Mouse (Mus musculus) ES-E14 (cell line): ENCODE data around the gene Smok2a. TPM values are rescaled to one million over a fixed set of nuclear protein-coding genes. Genes with fewer than 3 reads are reported as not detected.
"Not testable (repeated sequence)": the region's sequence is repeated elsewhere in the genome, so short reads cannot be mapped to it uniquely, and the experiment has no call there.

Source experiments
- DNase-seq: peaks from one replicate; pipeline ENCODE4 v3.0.0-alpha.2; 2013; ENCODE audit warnings: low read depth, low spot score
- H3K27ac ChIP-seq: 2 replicates; pipeline ENCODE4 v1.5.1; 2012; ENCODE audit warnings: low read depth, mild to moderate bottlenecking, low read length, moderate library complexity, mixed read lengths; ENCODE audit not compliant: poor library complexity, insufficient read depth, severe bottlenecking
- H3K36me3 ChIP-seq: 2 replicates; pipeline ENCODE4 v1.6.1; 2012; ENCODE audit warnings: mild to moderate bottlenecking, low read length, moderate library complexity, mixed read lengths; ENCODE audit not compliant: control insufficient read depth, poor library complexity, insufficient read depth, severe bottlenecking
- H3K4me1 ChIP-seq, 2 experiments: fragments of 150-350 bp in 1 of 2; sonication (generic) in 1 of 2; 2 replicates each; pipeline ENCODE4 v1.6.1; 2012; ENCODE audit warnings: low read length in 2 of 2, mild to moderate bottlenecking in 1 of 2, mixed read lengths in 1 of 2; ENCODE audit not compliant: control insufficient read depth in 2 of 2, insufficient read depth in 2 of 2, poor library complexity in 1 of 2
- H3K4me3 ChIP-seq, 2 experiments: fragments of 150-350 bp in 1 of 2; sonication (generic) in 1 of 2; 2 replicates each; pipeline ENCODE4 v1.5.1; 2012; ENCODE audit warnings: low read length in 2 of 2, low read depth in 1 of 2, mild to moderate bottlenecking in 1 of 2, mixed read lengths in 1 of 2; ENCODE audit not compliant: insufficient read depth in 1 of 2, poor library complexity in 1 of 2, severe bottlenecking in 1 of 2
- H3K9ac ChIP-seq: 2 replicates; pipeline ENCODE4 v1.6.1; 2012; ENCODE audit warnings: low read depth, mild to moderate bottlenecking, low read length, mixed read lengths; ENCODE audit not compliant: poor library complexity, insufficient read depth, severe bottlenecking
- H3K9me3 ChIP-seq: fragments of 150-350 bp; sonication (generic); 2 replicates; pipeline ENCODE4 v1.6.1; 2012; ENCODE audit warnings: low read depth, mild to moderate bottlenecking, low read length; ENCODE audit not compliant: control insufficient read depth, insufficient read depth
- CHD2 ChIP-seq: IDR thresholded peaks from 2 replicates; pipeline ENCODE4 v1.6.1; 2014; ENCODE audit warnings: mild to moderate bottlenecking, low read depth, low read length, inconsistent platforms
- HCFC1 ChIP-seq: IDR thresholded peaks from 2 replicates; pipeline ENCODE4 v1.6.1; 2012; ENCODE audit warnings: low read length, inconsistent platforms, borderline replicate concordance; ENCODE audit not compliant: insufficient read depth
- MAFK ChIP-seq: IDR thresholded peaks from 2 replicates; pipeline ENCODE4 v1.6.1; 2014; ENCODE audit warnings: mild to moderate bottlenecking, low read depth, low read length, inconsistent platforms; ENCODE audit not compliant: insufficient read depth
- ZC3H11A ChIP-seq: IDR thresholded peaks from 2 replicates; pipeline ENCODE4 v1.6.1; 2012; ENCODE audit warnings: low read depth, mild to moderate bottlenecking, inconsistent platforms, low read length, borderline replicate concordance
- ZNF384 ChIP-seq: IDR thresholded peaks from 2 replicates; pipeline ENCODE4 v1.6.1; 2012; ENCODE audit warnings: low read depth, low read length, inconsistent platforms
- in situ Hi-C, 2 experiments: fragments of 600-800 bp; cut with MboI; formaldehyde crosslinking; loops; one replicate each; pipeline ENCODE4 v1.15.1; 2025; ENCODE audit warnings: low sequenced_read_pairs in 2 of 2, inconsistent platforms in 1 of 2; ENCODE audit not compliant: unreplicated experiment in 2 of 2
- total RNA-seq: library from RNA; depleted of rRNA; stranded (reverse); fragments of 300-350 nt; gene quantifications from 2 replicates; pipeline ENCODE4 v1.2.3, GENCODE M21; 2012

Gene Smok2a
- total RNA-seq, 1 experiment = not detected

DNA sequence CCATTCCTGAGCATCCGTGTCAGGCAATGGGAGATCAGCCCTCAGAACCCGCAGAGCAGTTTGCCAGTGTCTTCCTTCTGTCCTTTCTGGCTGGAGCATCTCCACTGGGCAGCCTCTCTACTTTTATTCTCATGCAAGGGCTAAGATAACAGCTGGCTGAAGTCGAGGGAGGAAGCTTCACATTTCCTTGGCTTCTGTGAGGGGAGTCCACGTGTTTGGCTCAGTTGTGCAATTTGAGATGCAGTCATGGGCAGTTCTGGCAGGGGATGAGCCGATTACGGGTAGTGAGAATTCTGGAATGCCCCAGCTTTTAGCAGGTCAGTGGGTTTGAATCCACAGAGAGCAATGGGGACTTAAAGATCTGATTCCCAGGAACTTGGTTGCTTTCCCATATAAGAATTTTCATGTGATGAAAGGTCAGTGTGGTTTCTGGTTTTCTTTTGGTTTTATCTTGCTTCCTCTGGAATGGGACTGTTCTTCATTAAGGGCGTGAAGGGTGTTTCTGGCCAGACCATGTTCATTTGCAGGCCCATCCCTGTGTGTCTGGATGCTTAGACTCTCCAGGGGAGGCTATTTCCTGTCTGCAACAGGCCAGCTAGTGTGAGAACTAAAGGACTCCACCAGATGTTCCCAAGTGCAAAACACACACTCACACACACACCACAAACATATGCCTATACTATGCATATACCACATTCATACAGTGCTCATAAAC is 8.7 kb upstream of the Smok2a start:
- no peak for DNase-seq
- H3K9me3 ChIP-seq = no peaks in the 10 kb centered on the region
- no peak for TF ChIP-seq MAFK
- in situ Hi-C loops = no loop called here
- H3K4me3 ChIP-seq = no peak overlapping the region
- no peak overlapping the region for H3K9ac ChIP-seq
- no peak overlapping the region for H3K27ac ChIP-seq
- H3K4me1 ChIP-seq = no peaks in the 10 kb centered on the region
- H3K36me3 ChIP-seq = no peaks in the 10 kb centered on the region

DNA sequence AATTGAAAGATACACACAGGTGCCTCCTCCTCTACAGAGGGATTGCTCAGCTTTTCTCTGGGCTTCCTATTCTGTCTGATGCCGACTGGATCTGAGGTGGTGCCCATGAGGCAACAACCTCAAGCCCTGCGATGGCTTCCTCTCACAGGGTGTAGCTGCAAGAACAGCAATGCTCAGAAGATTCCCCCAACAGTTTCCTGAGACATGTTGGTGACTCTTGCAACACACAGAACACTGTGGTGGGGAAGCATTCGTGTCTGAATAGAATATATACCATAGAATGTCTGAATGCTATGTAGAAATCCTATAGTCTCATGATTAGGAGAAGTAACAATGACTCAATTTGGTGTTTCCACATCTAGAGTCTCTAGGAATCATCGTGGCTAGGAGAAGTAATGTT is 6.8 kb upstream of the Smok2a start:
- H3K36me3 ChIP-seq = no peaks in the 10 kb centered on the region
- H3K9ac ChIP-seq = no peak overlapping the region
- no peaks in the 10 kb centered on the region for H3K4me1 ChIP-seq
- H3K27ac ChIP-seq = no peak overlapping the region
- no peak overlapping the region for H3K4me3 ChIP-seq
- no peaks in the 10 kb centered on the region for H3K9me3 ChIP-seq
- TF ChIP-seq ZC3H11A (no peak), ZNF384 (no peak), HCFC1 (no peak), CHD2 (no peak), MAFK (no peak)
- no peak for DNase-seq
- in situ Hi-C loops = no loop called here

DNA sequence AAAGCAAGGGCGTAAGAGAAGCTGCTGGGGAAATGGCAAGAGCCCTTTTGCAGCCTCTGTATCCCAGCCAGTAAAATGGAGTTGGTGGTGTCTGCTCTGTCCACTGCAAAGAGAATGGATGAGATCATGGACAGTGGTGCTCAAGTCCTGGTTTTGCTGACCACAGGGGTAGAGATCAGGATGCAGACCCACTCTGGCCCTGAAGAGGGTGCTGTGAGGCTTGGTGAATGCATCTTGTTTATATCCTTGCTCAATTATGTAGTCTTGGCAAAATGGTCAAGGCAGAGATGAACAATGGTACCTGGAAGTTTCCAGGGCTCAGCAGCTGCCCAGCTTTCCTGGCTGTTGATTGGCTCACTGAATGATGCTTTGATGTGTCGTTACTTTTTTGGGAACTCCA is 5.4 kb upstream of the Smok2a start:
- DNase-seq = no peak
- in situ Hi-C loops = no loop called here
- TF ChIP-seq ZNF384 = no peak
- no peak for TF ChIP-seq HCFC1
- TF ChIP-seq MAFK = no peak
- no peak for TF ChIP-seq ZC3H11A
- no peak for TF ChIP-seq CHD2
- Histone ChIP-seq H3K27ac (no peak overlapping the region), H3K4me3 (no peak overlapping the region), H3K4me1 (no peaks in the 10 kb centered on the region), H3K36me3 (no peaks in the 10 kb centered on the region), H3K9ac (no peak overlapping the region), H3K9me3 (no peaks in the 10 kb centered on the region)

DNA sequence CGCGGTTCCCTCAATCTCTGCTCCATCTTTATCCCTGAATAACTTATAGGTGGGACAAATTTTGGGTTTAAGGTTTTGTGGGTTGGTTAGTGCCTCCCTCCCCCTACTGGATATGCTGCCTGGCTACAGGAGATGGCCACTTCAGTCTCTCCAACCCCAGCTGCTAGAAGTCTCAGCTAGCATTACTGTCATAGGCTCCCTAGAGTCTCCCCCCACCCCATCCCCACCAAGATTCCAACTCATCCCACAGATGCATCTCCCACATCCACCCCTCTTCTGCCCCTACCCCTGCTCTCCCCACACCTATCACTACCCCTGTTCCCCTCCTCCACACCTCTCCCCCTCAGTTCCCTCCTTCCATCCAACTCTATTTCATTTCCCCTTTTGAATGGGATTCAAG is 933 bp downstream of the Smok2a start:
- in situ Hi-C loops, H3K9ac ChIP-seq, H3K27ac ChIP-seq, DNase-seq, H3K4me3 ChIP-seq, H3K36me3 ChIP-seq, H3K9me3 ChIP-seq, H3K4me1 ChIP-seq: not testable (repeated sequence)

- DNase-seq, H3K4me1 ChIP-seq, in situ Hi-C loops, H3K36me3 ChIP-seq, H3K9me3 ChIP-seq, H3K9ac ChIP-seq, H3K27ac ChIP-seq, H3K4me3 ChIP-seq: not testable (repeated sequence)
Measured at GRCm38 (mm10) chr17:13229957-13230356, 9.0 kb downstream of the Smok2a start, which contains the start of gene Smok2b. Gene Smok2b (plus strand): TSS chr17:13230257.

DNA sequence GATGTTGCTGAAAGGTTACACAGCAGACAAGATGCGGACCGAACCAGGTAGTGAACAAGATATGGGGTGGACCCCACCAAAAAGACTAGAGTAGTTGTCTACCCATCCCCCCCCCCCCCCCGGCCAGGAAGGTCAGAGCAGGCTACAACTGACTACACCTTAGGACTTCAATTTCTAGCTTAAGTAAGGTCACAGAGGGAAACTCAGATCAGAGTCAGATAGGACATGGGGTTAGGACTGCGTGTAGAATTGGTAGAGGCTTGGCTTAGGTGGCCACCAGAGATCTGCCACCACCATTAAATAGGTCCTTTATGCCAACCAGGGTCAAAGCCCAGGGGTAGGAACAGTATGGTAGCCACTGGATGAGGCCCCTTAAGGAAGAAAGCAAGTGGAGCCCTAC is 18.5 kb downstream of the Smok2a start:
- H3K4me1 ChIP-seq, H3K4me3 ChIP-seq, H3K36me3 ChIP-seq, in situ Hi-C loops, DNase-seq, H3K9ac ChIP-seq, H3K9me3 ChIP-seq, H3K27ac ChIP-seq: not testable (repeated sequence)

DNA sequence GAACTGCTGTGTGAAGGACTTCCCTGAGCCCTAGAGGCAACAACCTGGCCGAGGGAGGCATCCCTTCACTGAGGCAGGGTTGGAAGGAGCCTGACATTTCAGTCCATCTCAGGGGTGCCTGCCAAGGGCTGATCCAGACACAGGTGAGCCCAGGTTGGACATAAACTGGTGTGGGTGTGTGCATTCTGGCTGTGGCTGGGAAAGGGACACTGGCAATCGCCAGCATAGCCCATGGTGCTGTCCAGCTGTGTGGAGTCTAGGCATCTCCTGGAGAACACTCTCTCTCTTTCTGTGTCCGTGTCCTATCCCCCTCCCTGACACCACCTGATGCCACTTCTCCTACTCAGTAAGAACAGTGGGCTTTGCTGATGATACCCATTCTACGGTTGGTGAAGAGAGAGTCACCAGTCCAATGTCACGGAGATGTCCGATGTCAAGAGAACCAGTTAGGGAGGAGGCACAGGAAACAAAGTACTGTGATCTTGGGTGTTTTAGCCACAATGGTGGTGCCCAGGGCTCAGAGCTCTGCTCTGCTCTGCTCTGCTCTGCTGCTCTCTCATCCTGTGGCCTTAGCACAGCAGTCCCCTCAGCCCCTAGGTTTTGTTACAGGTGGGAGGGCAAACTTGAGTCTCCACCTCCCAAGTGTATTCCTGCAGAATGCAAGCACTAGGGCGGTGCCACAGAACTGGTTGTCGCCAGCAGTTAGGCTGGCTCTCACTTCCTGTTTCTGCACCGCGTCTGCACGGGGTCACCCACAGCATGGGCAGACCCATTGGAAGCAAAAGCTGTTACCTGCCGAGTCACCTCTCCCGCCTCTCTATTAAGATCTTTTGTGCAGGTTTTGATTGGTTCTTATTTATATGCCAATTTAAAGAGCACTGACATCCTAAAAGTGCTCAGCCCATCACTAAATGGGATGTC is 20.1 kb downstream of the Smok2a start:
- H3K4me3 ChIP-seq, H3K9me3 ChIP-seq, H3K36me3 ChIP-seq, DNase-seq, H3K9ac ChIP-seq, H3K4me1 ChIP-seq, H3K27ac ChIP-seq, in situ Hi-C loops: not testable (repeated sequence)
